Mouse (Mus musculus): ENCODE data around the gene Cldn10.

The Cldn10 gene

DNA sequence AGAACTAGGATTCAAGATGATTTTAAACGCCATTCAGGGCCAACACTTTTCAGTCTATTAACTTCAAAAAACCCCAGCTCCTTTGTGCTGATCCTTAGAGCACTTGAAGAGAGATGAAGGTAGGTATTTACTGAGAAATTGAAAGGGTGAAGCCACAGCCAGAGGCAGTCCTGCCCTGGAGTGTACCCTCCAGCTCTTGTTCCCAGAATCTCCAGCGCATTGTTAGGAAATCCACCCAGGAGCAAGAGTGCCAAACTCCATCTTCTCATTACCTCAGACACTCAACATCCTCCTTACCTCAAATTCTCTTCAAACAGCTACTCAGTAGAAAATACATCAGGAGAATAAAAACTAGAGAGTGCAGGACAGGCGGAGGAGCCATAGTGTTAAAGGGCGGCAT lies 35.1 kb downstream of the Cldn10 start:
- in situ Hi-C loops (cut with MseI, MboI): no loop called here

GRCm38 (mm10) chr14:118823313-118823712 lies 35.6 kb downstream of the Cldn10 start:
- in situ Hi-C loops (cut with MseI, MboI): no loop called here

DNA sequence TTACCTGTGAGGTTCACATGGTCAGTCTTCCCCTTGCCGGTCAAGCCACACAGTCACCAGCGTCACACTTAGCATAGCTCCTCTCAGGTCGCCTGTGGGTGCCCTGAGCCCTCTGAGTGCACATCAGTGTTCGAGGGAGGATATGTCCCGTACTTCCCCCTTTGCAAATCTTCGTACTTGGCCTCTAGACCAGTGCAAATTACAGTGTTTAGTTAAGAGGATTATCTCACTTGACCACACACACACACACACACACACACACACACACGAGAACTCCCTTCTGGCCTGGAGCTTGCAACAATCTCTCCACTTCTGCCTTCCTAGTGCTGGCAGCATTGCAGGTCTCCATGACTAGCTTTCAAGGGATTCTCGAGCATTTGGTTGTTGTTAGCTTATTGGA lies 38.6 kb downstream of the Cldn10 start:
- in situ Hi-C loops (cut with MseI, MboI): no loop called here

DNA sequence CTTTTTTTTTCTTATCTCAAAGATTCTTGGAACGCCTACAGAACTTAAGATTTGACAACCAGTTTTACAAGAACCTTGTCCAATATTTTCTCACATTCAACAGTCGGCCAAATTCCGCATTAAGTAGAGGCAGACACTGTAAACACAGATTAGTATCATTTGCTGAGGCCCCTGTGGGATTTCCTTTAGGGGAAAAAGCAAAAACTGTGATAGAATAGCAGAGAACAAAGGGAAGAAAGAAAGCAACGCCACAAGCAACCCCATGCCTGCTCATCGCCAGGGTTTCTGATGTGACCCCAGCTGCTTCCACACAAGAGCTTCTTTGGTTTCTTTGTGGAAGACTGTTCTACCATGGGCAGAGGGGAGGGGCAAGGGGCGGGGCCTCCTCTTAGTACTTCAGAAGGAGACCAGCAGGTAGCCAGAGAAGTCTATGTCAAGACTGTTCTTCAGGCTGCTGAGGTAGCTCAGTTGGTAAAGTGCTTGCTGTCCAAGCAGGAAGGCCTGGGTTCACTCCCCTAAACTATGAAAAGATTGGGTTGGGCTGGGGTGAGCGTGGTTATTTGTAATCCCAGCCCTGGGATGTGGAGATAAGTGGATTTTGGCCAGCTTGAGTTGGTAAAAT lies 39.7 kb downstream of the Cldn10 start:
- in situ Hi-C loops (cut with MseI, MboI): no loop called here

DNA sequence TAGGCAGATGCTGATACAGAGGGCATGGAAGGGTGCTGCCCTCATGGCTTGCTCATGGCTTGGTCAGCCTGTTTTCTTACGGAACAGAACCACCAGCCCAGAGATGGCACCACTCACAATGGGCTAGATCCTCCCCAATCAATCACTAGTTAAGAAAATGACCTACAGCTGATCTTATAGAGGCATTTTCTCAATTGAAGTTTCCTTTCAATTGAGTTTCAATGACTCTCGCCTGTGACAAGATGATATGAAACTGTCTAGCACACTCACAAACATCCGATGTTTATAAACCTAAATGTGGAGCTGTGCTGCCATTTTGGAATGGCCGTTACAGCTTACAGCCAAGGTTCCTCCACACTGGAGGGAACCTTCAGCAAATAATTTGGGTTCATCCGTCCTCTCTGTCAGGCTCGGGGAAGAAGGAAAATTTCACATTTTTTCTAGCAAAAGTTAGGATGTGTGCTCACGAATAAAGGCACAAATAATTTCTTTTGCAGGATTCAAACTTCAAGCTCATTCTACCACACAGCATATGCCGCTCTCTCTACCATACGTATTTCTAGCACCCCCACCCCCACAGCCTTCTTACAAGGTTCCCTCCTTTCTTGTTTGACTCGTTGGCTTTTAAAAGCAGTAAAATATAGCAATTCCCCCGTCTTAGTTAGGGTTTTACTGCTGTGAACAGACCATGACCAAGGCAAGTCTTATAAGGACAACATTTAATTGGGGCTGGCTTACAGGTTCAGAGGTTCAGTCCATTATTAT lies 41.8 kb downstream of the Cldn10 start:
- in situ Hi-C loops (cut with MseI, MboI): no loop called here

DNA sequence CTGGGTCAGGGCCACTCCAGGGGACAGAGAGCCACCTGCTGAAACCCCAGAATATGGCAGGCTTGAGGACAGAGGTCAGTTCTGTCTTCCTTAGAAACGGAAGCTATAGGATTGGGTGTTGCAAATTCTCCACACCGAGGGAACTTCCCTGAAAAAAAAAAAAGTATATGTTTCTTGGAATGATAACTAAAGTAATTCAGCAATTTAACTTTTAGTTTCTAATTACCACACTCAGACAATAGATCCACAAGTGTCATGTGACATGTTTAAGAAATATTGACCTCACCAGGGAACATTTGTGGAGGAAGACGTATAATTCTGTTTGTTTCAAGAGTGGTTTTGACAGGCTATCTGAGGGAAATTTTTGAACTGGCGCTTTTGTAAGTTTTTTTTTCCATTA lies 43.9 kb downstream of the Cldn10 start:
- in situ Hi-C loops (cut with MseI, MboI): no loop called here

DNA sequence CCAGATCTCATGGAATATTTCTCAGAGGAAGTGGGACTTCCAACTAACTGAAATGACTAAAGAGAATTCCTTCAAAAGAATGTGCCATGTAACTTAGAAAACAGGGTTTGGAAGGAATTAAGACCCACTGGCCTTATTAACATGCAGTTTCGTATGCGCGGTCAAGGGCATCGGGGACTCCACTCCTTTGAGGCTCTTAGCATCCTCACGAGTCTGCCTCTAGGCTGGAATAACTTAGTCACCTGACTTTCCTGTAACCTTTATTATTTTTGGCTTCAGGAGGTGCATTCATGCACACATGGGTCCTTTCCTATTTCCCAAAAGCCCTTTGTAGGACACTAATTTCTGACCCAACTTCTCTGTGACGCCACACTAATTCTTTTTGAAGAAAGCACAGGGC lies 45.5 kb downstream of the Cldn10 start:
- in situ Hi-C loops (cut with MseI, MboI): no loop called here

GRCm38 (mm10) chr14:118834313-118834712 lies 46.6 kb downstream of the Cldn10 start:
- in situ Hi-C loops (cut with MseI, MboI): no loop called here

GRCm38 (mm10) chr14:118836145-118836544 lies 48.4 kb downstream of the Cldn10 start:
- in situ Hi-C loops (cut with MseI, MboI): no loop called here

GRCm38 (mm10) chr14:118836754-118837153 lies 49.0 kb downstream of the Cldn10 start:
- in situ Hi-C loops (cut with MseI, MboI): no loop called here

- in situ Hi-C loops (cut with MseI, MboI): no loop called here
These were observed 50.9 kb downstream of the Cldn10 start for GRCm38 (mm10) chr14:118838556-118839120.

- in situ Hi-C loops (cut with MseI, MboI): no loop called here
These were observed 51.7 kb downstream of the Cldn10 start for GRCm38 (mm10) chr14:118839416-118839815.

DNA sequence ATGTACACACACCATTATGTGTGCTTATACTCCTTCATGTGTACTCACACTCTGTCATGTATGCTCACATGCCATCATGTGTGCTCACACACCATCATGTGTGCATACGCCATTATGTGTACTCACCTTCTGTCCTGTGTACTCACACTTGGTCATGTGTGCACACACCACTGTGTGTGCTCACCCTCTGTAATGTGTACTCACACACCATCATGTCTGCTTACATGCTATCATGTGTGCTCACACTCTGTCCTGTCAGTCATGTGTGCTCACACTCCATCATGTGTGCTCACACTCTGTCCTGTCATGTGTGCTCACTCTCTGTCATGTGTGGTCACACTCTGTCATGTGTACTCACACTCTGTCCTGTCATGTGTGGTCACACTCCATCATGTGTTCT lies 52.3 kb downstream of the Cldn10 start:
- in situ Hi-C loops (cut with MseI, MboI): no loop called here

GRCm38 (mm10) chr14:118842353-118842752 lies 54.6 kb downstream of the Cldn10 start:
- in situ Hi-C loops (cut with MseI, MboI): no loop called here

DNA sequence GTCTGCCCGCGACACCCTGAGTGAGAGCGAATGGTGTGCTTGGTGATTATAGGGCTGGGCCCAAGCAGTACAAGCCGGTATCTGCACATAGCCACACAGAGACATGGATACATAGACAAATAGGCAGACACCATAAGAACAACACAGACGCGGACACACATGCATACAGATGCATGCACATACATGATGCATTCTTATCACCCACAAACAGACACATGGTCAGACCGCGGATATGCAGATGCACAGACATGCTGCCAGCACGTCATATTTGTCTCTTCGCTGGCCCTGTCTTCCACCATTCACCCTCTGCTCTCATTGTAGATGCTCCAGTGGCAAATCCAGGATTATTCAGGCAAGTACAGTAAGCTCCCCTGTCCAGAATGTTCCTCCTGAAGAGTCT lies 59.1 kb downstream of the Cldn10 start:
- in situ Hi-C loops (cut with MseI, MboI): no loop called here

DNA sequence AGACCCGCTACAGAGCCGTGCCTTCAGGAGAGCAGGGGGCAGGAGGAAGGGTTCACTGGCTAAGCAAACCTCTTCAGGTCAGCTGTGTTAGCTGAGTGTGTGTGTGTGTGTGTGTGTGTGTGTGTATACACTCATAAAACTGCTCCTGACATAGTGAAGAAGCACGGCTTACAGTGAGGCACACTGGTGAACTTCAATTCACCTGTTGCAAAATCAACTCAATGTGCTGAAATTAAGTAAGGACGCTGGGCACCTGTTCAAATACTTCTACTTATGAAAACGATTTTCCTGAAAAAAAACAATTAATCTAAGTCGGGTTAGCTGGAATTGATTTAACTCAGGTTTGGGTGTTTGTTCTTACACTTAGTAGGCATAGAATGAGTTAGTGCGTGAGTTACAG lies 60.5 kb downstream of the Cldn10 start:
- in situ Hi-C loops (cut with MseI, MboI): no loop called here

DNA sequence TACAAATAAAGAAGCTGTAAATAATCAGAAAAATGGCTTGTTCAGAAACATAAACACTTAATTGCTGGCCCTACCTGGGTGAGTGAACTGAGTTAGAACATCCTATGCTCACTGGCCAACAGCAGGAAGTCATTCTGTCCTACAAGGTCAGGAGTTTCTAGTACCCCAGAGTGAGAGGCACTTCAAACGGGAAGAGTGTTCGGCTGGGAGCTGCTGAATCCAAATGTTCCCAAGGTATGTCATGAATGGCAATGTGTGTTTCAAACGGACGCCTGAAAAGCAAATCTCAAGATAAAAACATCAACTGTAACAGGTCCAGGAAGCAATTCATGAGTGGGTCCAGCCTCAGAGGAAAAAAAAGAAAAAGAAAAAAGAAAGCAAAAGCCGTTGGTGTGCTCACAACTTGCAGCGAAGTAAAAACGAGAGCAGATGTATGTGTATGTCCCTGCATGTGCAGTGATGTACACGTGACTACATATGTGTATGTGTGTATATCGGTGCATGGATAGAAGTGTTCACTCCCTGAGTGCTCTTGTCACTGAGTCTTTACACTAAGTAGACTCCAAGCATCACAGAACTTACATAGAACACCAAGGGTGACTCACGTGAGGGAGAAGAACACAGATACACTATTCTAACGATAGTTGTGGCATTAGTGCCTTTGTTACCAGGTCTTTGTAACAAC lies 62.4 kb downstream of the Cldn10 start:
- in situ Hi-C loops (cut with MseI, MboI): no loop called here

GRCm38 (mm10) chr14:118850696-118851035 lies 63.0 kb downstream of the Cldn10 start:
- in situ Hi-C loops (cut with MseI, MboI): no loop called here

- in situ Hi-C loops (cut with MseI, MboI): no loop called here
These were observed 63.9 kb downstream of the Cldn10 start for GRCm38 (mm10) chr14:118851496-118852107.

GRCm38 (mm10) chr14:118854371-118855114 lies 66.8 kb downstream of the Cldn10 start:
- in situ Hi-C loops (cut with MseI, MboI): no loop called here

DNA sequence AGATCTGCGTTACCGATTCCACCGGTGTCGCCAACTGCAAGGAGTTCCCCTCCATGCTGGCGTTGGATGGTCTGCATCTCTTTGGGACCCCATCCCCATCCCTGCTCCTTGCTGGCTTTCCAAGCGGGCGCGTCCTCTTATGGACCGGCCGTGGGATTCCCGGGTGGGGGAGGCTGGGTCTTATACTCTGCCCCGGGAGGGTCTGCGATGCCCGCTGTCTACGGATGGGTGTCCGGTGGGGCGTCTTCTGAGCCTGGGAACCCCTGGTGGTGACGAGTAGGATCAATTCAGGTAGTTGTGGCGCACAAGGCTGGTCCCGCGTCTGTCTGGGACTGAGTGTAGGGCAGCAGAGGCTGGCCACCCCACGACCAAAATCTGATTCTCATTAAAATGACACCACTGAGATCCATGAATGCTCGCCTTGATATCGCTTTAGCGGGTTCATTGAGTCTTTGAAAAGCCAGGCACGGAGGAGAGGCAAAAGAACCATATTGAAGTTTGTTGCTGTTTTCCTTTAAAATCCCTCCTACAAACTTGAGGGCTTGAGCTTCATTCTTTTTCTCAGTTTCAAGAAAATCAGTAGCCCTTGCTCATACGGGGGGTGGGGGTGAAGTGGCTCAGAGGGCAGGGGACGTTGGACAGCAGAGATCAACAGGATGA lies 67.6 kb downstream of the Cldn10 start:
- in situ Hi-C loops (cut with MseI, MboI): no loop called here
